Mouse (Mus musculus): ENCODE data around the gene Ildr1.

The Ildr1 gene

DNA sequence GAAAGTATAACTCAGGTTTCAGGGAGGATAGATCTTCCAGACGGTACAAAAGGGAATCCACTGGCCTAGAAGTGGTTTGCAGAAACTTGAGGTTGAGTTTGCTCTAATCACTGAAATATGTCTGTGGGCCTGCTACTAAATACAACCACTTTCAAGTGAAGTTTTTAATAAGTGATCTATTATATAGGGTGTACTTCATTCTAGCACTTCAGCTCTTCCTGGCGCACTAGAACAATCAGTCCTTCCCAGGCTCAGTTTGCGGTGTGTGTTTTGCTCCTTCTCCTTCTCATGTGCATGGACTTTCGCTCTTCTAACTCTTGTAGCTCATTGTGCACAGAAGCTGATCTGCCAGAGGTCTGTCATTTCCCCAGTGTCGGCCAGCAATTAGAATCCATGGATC is 79.2 kb downstream of the Ildr1 start:
- WGBS, result 94% methylated on average over 5 of the region's 5 CpGs

DNA sequence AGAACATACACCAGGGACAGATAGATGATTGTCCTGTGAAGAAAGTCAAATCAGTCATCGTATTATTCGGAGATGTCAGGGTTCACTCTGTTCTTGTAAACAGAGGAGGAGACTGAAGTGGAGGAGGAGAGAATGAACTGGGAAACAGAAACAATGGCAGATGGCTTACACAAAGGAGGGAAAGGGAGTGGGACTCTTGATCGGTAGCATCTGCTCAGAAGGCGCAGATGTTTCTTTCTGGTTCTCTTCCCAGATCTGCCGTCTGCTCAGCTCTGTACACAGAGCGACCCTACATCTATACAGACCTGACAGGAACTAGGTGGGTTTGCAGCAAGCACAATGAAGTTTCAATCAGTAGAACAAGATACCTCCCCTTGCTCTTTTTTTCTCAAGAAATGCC is 81.9 kb downstream of the Ildr1 start:
- WGBS, result 42% methylated on average over 6 of the region's 6 CpGs

Measured in cerebral cortex, adult 2 months (tissue).